Mouse (Mus musculus) forebrain, embryonic 11.5 days (tissue): ENCODE measurements around the gene Mgat4a. TPM values are rescaled to one million over a fixed set of nuclear protein-coding genes. Genes with fewer than 3 reads are reported as not detected.

Experiments
- ATAC-seq: fragments of 200-750 bp; cut with Nextera tagmentation; replicated peaks from 2 replicates; pipeline ENCODE4 v1.8.0; 2017; ENCODE audit warnings: moderate TSS enrichment; ENCODE audit not compliant: low FRiP score
- DNase-seq: peaks from one replicate; pipeline ENCODE4 v3.0.0-alpha.2; 2017; ENCODE audit warnings: low spot score
- H3K27ac ChIP-seq: fragments of 300-500 bp; sonication (generic); 2 replicates; pipeline ENCODE4 v1.5.1; 2014; ENCODE audit warnings: low read depth, low read length
- H3K27me3 ChIP-seq: fragments of 300-500 bp; sonication (generic); 2 replicates; pipeline ENCODE4 v1.6.1; 2014; ENCODE audit warnings: mild to moderate bottlenecking, low read length, mixed read lengths; ENCODE audit not compliant: control insufficient read depth, insufficient read depth
- H3K36me3 ChIP-seq: fragments of 300-500 bp; sonication (generic); 2 replicates; pipeline ENCODE4 v1.6.1; 2014; ENCODE audit warnings: mild to moderate bottlenecking, low read length, moderate library complexity, mixed read lengths; ENCODE audit not compliant: control insufficient read depth, insufficient read depth
- H3K4me1 ChIP-seq: fragments of 300-500 bp; sonication (generic); replicated peaks from 2 replicates; pipeline ENCODE4 v1.6.1; 2014; ENCODE audit warnings: low read length, mixed read lengths; ENCODE audit not compliant: control insufficient read depth, insufficient read depth
- H3K4me2 ChIP-seq: fragments of 300-500 bp; sonication (generic); 2 replicates; pipeline ENCODE4 v1.6.1; 2014; ENCODE audit warnings: low read depth, mild to moderate bottlenecking, low read length, moderate library complexity, mixed read lengths; ENCODE audit not compliant: severe bottlenecking
- H3K4me3 ChIP-seq: fragments of 300-500 bp; sonication (generic); 2 replicates; pipeline ENCODE4 v1.5.1; 2014; ENCODE audit warnings: low read depth, low read length
- H3K9ac ChIP-seq: fragments of 300-500 bp; sonication (generic); 2 replicates; pipeline ENCODE4 v1.6.1; 2014; ENCODE audit warnings: low read length
- H3K9me3 ChIP-seq: fragments of 300-500 bp; sonication (generic); 2 replicates; pipeline ENCODE4 v1.6.1; 2016; ENCODE audit warnings: low read length, mixed read lengths; ENCODE audit not compliant: control insufficient read depth
- WGBS: fragments of 180-500 bp; shearing (Covaris S2); extraction: QIAGEN DNeasy Blood & Tissue Kit; methylation state at CpG from one replicate; pipeline ENCODE4 v1.1.7; 2014; 5-methylcytosine and 5-hydroxymethylcytosine counted together
- polyA plus RNA-seq: library from polyadenylated mRNA; unstranded; fragments of >200 nt; fragmentation: Nextera tagmentation; extraction: Ambion mirVana; gene quantifications from 2 replicates; pipeline ENCODE4 v1.2.1, GENCODE M21; 2014

Mgat4a gene
- polyA plus RNA-seq, 1 experiment from 2014 or later = 3.2 TPM

GRCm38 (mm10) chr1:37448361-37449095 lies 92.3 kb downstream of the Mgat4a start:
- Histone ChIP-seq H3K4me3 (no peak overlapping the region), H3K27me3 (no peaks in the 10 kb centered on the region), H3K9me3 (no peaks in the 10 kb centered on the region), H3K4me1 (no peaks in the 10 kb centered on the region), H3K36me3 (no peaks in the 10 kb centered on the region), H3K27ac (no peak overlapping the region), H3K9ac (no peak overlapping the region), H3K4me2 (no peak overlapping the region)
- 79% methylated on average over 10 of the region's 10 CpGs for WGBS
- ATAC-seq (no peak), DNase-seq (peak; percentile 58)

GRCm38 (mm10) chr1:37442848-37443835 lies 97.7 kb downstream of the Mgat4a start:
- no peak overlapping the region for H3K27ac ChIP-seq
- WGBS = 92% methylated on average over 16 of the region's 16 CpGs
- ATAC-seq = no peak

DNA sequence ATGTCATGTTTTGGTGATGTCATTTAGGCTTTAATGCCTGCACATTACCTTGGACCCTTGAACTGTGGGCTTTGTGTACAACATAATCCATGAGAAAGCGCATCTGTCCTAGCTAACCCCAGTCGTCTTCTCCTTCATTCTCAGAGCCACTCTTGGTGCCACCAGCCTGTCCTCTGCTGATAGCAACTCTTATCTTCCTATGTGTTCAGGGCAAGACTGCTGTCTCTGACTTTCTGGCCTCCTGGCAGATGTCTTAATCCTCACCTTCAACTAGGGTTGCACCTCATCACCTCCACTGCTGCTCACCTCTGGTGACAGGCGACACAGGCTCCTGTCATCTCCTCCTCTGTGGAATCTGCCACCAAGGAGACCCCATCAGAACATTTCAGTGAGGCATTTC lies 104.4 kb downstream of the Mgat4a start:
- H3K36me3 ChIP-seq = peaks cover 3% of the 10 kb centered on the region; the same call in 1 of the 2 replicates
- peaks cover under 1% of the 10 kb centered on the region; the same call in 1 of the 2 replicates for H3K4me1 ChIP-seq
- no peak overlapping the region for H3K27ac ChIP-seq
- no peak overlapping the region for H3K4me2 ChIP-seq
- no peak overlapping the region for H3K9ac ChIP-seq
- DNase-seq = no peak
- H3K27me3 ChIP-seq = no peaks in the 10 kb centered on the region
- ATAC-seq = no peak
- H3K4me3 ChIP-seq = no peak overlapping the region
- 90% methylated on average over 3 of the region's 3 CpGs for WGBS
- no peaks in the 10 kb centered on the region for H3K9me3 ChIP-seq

More at GRCm38 (mm10) chr1:37442848-37443835, 97.7 kb downstream of the Mgat4a start:
- Histone ChIP-seq H3K27me3 (no peaks in the 10 kb centered on the region), H3K36me3 (no peaks in the 10 kb centered on the region; the same call in 1 of the 2 replicates), H3K4me1 (no peaks in the 10 kb centered on the region), H3K9ac (no peak overlapping the region), H3K9me3 (no peaks in the 10 kb centered on the region), H3K4me2 (no peak overlapping the region), H3K4me3 (no peak overlapping the region)
- no peak for DNase-seq

GRCm38 (mm10) chr1:37430297-37430840 lies 110.4 kb downstream of the Mgat4a start:
- Histone ChIP-seq H3K4me3 (peak overlapping the region; percentile 86), H3K27me3 (no peaks in the 10 kb centered on the region), H3K4me1 (peaks cover 7% of the 10 kb centered on the region; the same call in 1 of the 2 replicates), H3K36me3 (no peaks in the 10 kb centered on the region), H3K9me3 (no peaks in the 10 kb centered on the region), H3K27ac (0 out of 2 replicates have a peak overlapping the region, but pooled peaks have one; percentile 46), H3K9ac (peak overlapping the region; percentile 83), H3K4me2 (peak overlapping the region; percentile 90)
- ATAC-seq (peak; percentile 19; the same call in 1 of the 2 replicates), DNase-seq (no peak)
- 2% methylated on average over 40 of the region's 40 CpGs for WGBS

DNA sequence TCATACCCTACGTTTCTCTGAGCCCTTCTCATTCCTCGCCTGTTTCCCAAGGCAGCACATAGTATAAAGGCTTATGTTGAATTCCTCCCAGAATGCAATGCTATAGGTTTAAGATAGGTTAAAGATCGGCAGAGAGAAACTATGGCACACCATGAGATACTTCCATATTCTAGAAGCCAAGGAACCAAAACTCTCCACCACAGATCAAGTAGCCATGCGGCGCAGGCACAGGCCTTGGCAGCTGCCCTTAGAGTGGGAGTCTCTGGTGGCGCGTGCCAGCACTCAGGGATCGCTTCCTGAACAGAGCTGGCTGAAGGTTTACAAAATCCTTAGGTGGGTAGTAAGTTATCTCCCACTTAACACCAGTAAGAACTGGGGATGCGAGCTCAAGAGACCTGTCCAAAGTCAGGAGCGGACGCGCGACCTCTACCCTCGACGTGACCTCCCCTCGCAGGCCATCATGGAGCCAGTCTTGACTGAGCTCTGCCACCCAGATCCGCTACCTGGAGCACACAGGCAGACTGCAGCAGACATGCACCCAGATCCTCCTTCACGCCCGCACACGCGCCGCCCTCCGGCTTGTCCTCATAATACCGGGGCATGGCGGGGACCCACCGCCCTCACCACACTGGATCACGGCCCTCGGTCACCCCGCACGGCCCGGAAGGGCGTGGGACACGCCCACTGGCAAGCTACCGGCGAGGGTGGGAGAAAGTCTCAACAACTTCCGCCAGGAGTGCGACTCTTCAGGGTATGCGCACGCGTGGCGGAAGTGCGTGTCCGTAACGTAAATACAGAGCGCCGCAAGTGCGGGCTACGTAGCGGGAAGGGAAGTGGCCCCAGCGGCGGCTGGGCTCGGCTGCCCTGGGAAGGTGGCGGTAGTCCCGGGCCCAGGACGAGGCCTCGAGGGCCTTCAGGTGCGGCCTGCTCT lies 111.2 kb downstream of the Mgat4a start, which contains the start of the genes Coa5 and Unc50:
Coa5 (minus strand) TSS at position 738 of the 931 bp plus-strand sequence.
Unc50 (plus strand) TSS at position 774 of the 931 bp plus-strand sequence.
- Histone ChIP-seq H3K4me2 (peak within 1 kb of the TSS; percentile 90), H3K9me3 (no peaks in the 10 kb centered on the region), H3K9ac (peak within 1 kb of the TSS; percentile 83), H3K4me1 (peaks cover 7% of the 10 kb centered on the region; the same call in 1 of the 2 replicates), H3K4me3 (peak within 1 kb of the TSS; percentile 86), H3K27me3 (no peaks in the 10 kb centered on the region), H3K27ac (0 out of 2 replicates have a peak within 1 kb of the TSS, but pooled peaks have one; percentile 46), H3K36me3 (no peaks in the 10 kb centered on the region)
- DNase-seq (peak; percentile 92), ATAC-seq (peak; percentile 98)
- WGBS = 4% methylated on average over 57 of the region's 57 CpGs

DNA sequence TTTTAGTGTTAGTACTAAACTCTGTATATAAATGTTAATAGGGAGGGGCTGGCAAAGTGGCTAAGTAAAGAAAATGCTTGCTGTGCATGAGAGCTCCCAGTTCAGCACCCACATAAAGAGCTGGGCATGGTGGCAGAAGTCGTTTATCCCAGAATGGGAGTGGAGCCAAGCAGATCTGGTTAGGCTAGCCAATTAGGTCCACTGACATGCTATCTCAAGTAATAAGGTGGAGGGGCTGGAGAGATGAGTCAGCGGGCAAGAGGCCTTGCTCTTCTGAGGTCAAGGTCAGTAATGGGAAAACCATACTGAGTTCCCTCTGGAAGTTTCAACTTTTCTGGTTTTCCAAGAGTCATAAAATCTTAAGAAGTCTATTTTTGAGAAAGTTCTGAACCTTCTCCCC lies 111.9 kb downstream of the Mgat4a start:
- Histone ChIP-seq H3K27ac (no peak overlapping the region), H3K27me3 (no peaks in the 10 kb centered on the region), H3K9ac (peak overlapping the region; percentile 83), H3K4me1 (peaks cover 7% of the 10 kb centered on the region; the same call in 1 of the 2 replicates), H3K36me3 (no peaks in the 10 kb centered on the region), H3K4me3 (peak overlapping the region; percentile 86), H3K9me3 (peaks cover 2% of the 10 kb centered on the region; the same call in 1 of the 2 replicates), H3K4me2 (peak overlapping the region; percentile 90)
- DNase-seq = no peak
- 73% methylated on average over 2 of the region's 2 CpGs for WGBS
- no peak for ATAC-seq

DNA sequence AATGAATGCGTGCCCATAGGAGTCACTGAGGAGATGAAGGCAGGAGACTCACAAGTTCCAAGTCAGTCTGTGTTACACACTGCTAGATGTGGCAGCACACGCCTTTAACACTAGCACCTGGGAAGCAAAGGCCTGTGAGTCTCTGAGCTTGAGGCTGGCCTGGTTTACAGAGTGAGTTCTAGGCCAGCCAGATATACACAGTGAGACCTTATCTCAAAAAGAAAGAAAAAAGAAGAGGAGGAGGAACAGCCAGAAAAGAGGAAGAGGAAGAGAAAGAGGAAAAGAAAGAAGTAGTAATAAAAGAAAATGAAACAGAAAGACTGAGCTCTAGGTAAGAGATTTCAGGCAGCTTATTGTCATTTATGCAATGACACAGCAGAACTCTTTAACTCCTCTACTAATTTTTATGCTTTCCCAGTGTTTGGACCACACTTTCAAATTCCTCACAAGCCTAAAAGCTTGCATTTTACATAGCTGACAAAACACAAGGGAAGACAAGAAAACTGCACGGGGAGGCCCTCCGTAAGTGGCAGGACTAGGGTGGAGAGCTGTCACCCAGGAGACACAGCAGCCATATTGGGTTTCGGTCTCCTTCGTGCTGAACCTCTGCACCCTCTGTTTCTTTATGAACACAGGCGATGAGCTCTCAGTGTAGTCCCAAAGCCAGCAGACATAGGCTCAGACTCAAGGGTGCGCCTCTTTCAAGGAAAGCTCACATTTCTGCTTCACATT lies 113.5 kb downstream of the Mgat4a start:
- Histone ChIP-seq H3K4me1 (peaks cover 7% of the 10 kb centered on the region; the same call in 1 of the 2 replicates), H3K36me3 (no peaks in the 10 kb centered on the region), H3K9me3 (peaks cover 2% of the 10 kb centered on the region; the same call in 1 of the 2 replicates), H3K27ac (no peak overlapping the region), H3K9ac (no peak overlapping the region), H3K4me2 (no peak overlapping the region), H3K27me3 (no peaks in the 10 kb centered on the region), H3K4me3 (no peak overlapping the region)
- DNase-seq (no peak), ATAC-seq (no peak)
- WGBS = 97% methylated on average over 8 of the region's 8 CpGs
